Mouse (Mus musculus) mammary gland, adult 2 months (tissue): ENCODE data around the gene Olfr516. TPM values are rescaled to one million over a fixed set of nuclear protein-coding genes. Genes with fewer than 3 reads are reported as not detected.

Experiments used
- polyA plus RNA-seq: library from polyadenylated mRNA; depleted of rRNA; stranded (reverse); fragments of >200 nt; gene quantifications from 2 replicates; pipeline ENCODE4 v1.2.3, GENCODE M21; 2012; ENCODE audit warnings: low replicate concordance; rRNA removed

Gene Olfr516
- polyA plus RNA-seq, result not detected in 2 replicates

GRCm38 (mm10) chr7:108850429-108850828, at the start of gene Olfr516:
Gene Olfr516 (minus strand): TSS chr7:108850529.

GRCm38 (mm10) chr7:108894320-108894719, 44.0 kb upstream of the Olfr516 start, which contains the start of gene Olfr519:
Gene Olfr519 (minus strand): TSS chr7:108894420.

GRCm38 (mm10) chr7:108884906-108885305, 34.6 kb upstream of the Olfr516 start, which contains the start of gene Olfr518:
Gene Olfr518 (minus strand): TSS chr7:108885006.

GRCm38 (mm10) chr7:108872279-108872678, 21.9 kb upstream of the Olfr516 start, which contains the start of gene Olfr517:
Gene Olfr517 (minus strand): TSS chr7:108872379.

GRCm38 (mm10) chr7:108825897-108826296, 24.4 kb downstream of the Olfr516 start, which contains the start of gene Olfr514:
Gene Olfr514 (minus strand): TSS chr7:108825997.

Other genes with a start within 250 kb of the Olfr516 start
- gene Olfr506, start 239.7 kb downstream of the Olfr516 start, polyA plus RNA-seq, result not detected in 2 replicates
- gene Olfr507, start 228.7 kb downstream of the Olfr516 start, polyA plus RNA-seq, result not detected in 2 replicates
- gene Olfr508, start 220.5 kb downstream of the Olfr516 start, polyA plus RNA-seq, result not detected in 2 replicates
- not detected in 2 replicates for gene Olfr509, start 198.6 kb downstream of the Olfr516 start, polyA plus RNA-seq
- gene Olfr510, start 184.1 kb downstream of the Olfr516 start, polyA plus RNA-seq, result not detected in 2 replicates
- gene Olfr512, start 137.2 kb downstream of the Olfr516 start, polyA plus RNA-seq, result not detected in 2 replicates
- not detected in 2 replicates for gene Olfr513, start 99.6 kb downstream of the Olfr516 start, polyA plus RNA-seq
- not detected in 2 replicates for gene Olfr514, start 24.5 kb downstream of the Olfr516 start, polyA plus RNA-seq
- not detected in 2 replicates for gene Olfr517, start 21.9 kb upstream of the Olfr516 start, polyA plus RNA-seq
- gene Olfr518, start 34.5 kb upstream of the Olfr516 start, polyA plus RNA-seq, result not detected in 2 replicates
- gene Olfr519, start 43.9 kb upstream of the Olfr516 start, polyA plus RNA-seq, result not detected in 2 replicates
- gene Nlrp10, start 79.6 kb upstream of the Olfr516 start, polyA plus RNA-seq, result 0.24 and 0.47 TPM in 2 replicates
- gene Eif3f, start 83.9 kb upstream of the Olfr516 start, polyA plus RNA-seq, result 131 and 285 TPM in 2 replicates
- gene Tub, start 99.8 kb upstream of the Olfr516 start, polyA plus RNA-seq, result 2.0 and 2.1 TPM in 2 replicates
- 1.7 and 2.2 TPM in 2 replicates for gene Ric3, start 232.8 kb upstream of the Olfr516 start, polyA plus RNA-seq